Comparison of ENCODE assay signal across 15 mouse cellular contexts in genomic region chr1:173490812-173491480, GRCm38 (mm10). TPM values are rescaled to one million over a fixed set of nuclear protein-coding genes. Genes with fewer than 3 reads are reported as not detected.
DNase-seq lines count a peak whose midpoint lies in the region; ATAC-seq and TF ChIP-seq lines count a peak whose summit lies in the region.
"Not testable (repeated sequence)": the region's sequence is repeated elsewhere in the genome, so short reads cannot be mapped to it uniquely, and the experiment has no call there.
"Had no signal": no experiment of that assay in that cellular context is flagged by ENCODE, and none has a peak within 500 bp of the region (broad histone marks: within the 10 kb centered on the region; RNA-seq: fewer than 3 reads in every experiment).

Gene Ifi206 (minus strand): TSS chr1:173491041.

- not testable (repeated sequence) for TF ChIP-seq EP300 in liver, postnatal 0 days (IDR thresholded peaks at IDR 0.05; ENCODE audit: low read depth)

- not testable (repeated sequence) for TF ChIP-seq CTCF in liver, postnatal 0 days (IDR thresholded peaks at IDR 0.05; ENCODE audit: low read depth); spleen, adult 2 months (IDR thresholded peaks at IDR 0.05; ENCODE audit: extremely low read depth, insufficient read depth, insufficient read length, insufficient replicate concordance)

- not testable (repeated sequence) for H3K4me2 ChIP-seq in liver, postnatal 0 days (ENCODE audit: low read depth, low read length)

- WGBS in liver, postnatal 0 days (ENCODE audit: insufficient replicate concordance): 37% methylated on average over 3 of the region's 3 CpGs
- 4% methylated on average over 3 of the region's 3 CpGs for whole genome bisulfite sequencing in spleen, adult 2 months

- not testable (repeated sequence) for H3K27me3 ChIP-seq in liver, postnatal 0 days (ENCODE audit: insufficient read depth, low read length); spleen, adult 2 months (ENCODE audit: control insufficient read depth, insufficient read depth, low read length)

- not testable (repeated sequence) for H3K4me1 ChIP-seq in liver, postnatal 0 days (ENCODE audit: insufficient read depth); spleen, adult 2 months (ENCODE audit: control insufficient read depth, insufficient read depth, insufficient read length)

- H3K9ac ChIP-seq in liver, postnatal 0 days (replicated peaks): not testable (repeated sequence)

- peak; percentile 94 for ATAC-seq in activated CD4-positive, CD25-positive, alpha-beta regulatory T cell, adult 4 months
- ATAC-seq in hematopoietic stem cell, adult 5-6 weeks (replicated peaks in 1 of 2; ENCODE audit: insufficient read depth in 1 of 2, low FRiP score in 2 of 2, low TSS enrichment in 1 of 2, low read depth in 1 of 2, poor library complexity in 2 of 2, severe bottlenecking in 2 of 2): peak; percentile 64 to 93
- ATAC-seq in liver, postnatal 0 days: peak; percentile 67
- peak; percentile 42; the same call in 1 of the 2 replicates for ATAC-seq in megakaryocyte progenitor cell, adult 5-6 weeks (replicated peaks; ENCODE audit: poor library complexity)

- H3K36me3 ChIP-seq in liver, postnatal 0 days (replicated peaks; ENCODE audit: insufficient read depth, low read length); spleen, adult 2 months (ENCODE audit: control insufficient read depth, insufficient read depth, low read length): not testable (repeated sequence)

- DNase-seq in CD4-positive, CD25-positive, alpha-beta regulatory T cell, adult 2 months (ENCODE audit: low read depth, low spot score): peak; percentile 63
- not testable (repeated sequence) for DNase-seq in liver, postnatal 0 days
- peak; percentile 29 to 58 for DNase-seq in spleen, adult 2 months (ENCODE audit: low read depth in 1 of 2, low spot score in 2 of 2)
- DNase-seq in thymus, postnatal 14 days: peak; percentile 36

- not testable (repeated sequence) for H3K9me3 ChIP-seq in liver, postnatal 0 days (ENCODE audit: low read length)

- H3K4me3 ChIP-seq in liver, postnatal 0 days (ENCODE audit: low read depth, low read length): not testable (repeated sequence)
- peak within 1 kb of the TSS; percentile 53 for H3K4me3 ChIP-seq in spleen, adult 2 months (ENCODE audit: extremely low read depth, insufficient read depth, insufficient read length)

- not testable (repeated sequence) for H3K27ac ChIP-seq in liver, postnatal 0 days (ENCODE audit: low read depth)
- H3K27ac ChIP-seq in spleen, adult 2 months (ENCODE audit: insufficient read depth, low read length): peak within 1 kb of the TSS; percentile 88

- peak; percentile 18; the same call in 1 of the 2 replicates for TF ChIP-seq POLR2A in spleen, adult 2 months (IDR thresholded peaks at IDR 0.05; ENCODE audit: low read depth, low read length)

RNA-seq across cellular contexts. Expression of gene Ifi206, which starts in this region (rescaled TPM):
- polyA plus RNA-seq in activated CD4-positive, CD25-positive, alpha-beta regulatory T cell, adult 4 months (2017; shearing (Covaris generic)): 10 to 100 TPM; 70.9 to 95.8 TPM
- 3.3 and 5.6 TPM in 2 replicates for total RNA-seq in hematopoietic stem cell, adult 5-6 weeks (2017)
- polyA plus RNA-seq in liver, postnatal 0 days (2015; fragmentation: Nextera tagmentation; extraction: Ambion mirVana): 0.33 and 0.65 TPM in 2 replicates
- 0.20 and 0.25 TPM in 2 replicates for total RNA-seq in megakaryocyte progenitor cell, adult 5-6 weeks (2015)
- 0.07 and 0.17 TPM in 2 replicates for total RNA-seq in megakaryocyte progenitor cell, adult 5-6 weeks (2017)
- polyA plus RNA-seq in spleen, adult 2 months (2012; rRNA removed): 15.2 and 26.7 TPM in 2 replicates
- total RNA-seq: gastrocnemius, postnatal 10 days; layer of hippocampus, postnatal 36 days; left cerebral cortex, postnatal 4 days had no signal
- polyA plus RNA-seq: embryonic facial prominence, embryonic 11.5 days; forebrain, embryonic 13.5 days; hindbrain, embryonic 11.5 days; midbrain, embryonic 13.5 days; neural tube, embryonic 15.5 days had no signal

Comparison
In these comparisons a context has a peak if more than half of its experiments do, and no peak if none do; other contexts are left out.
1. Peak in ATAC-seq in liver, postnatal 0 days; RNA of the gene not detected or under 1 TPM.
2. Peak in ATAC-seq in megakaryocyte progenitor cell, adult 5-6 weeks; RNA of the gene not detected or under 1 TPM.
3. ATAC-seq: peak in every context shown above with its lines; median percentile 94 in activated CD4-positive, CD25-positive, alpha-beta regulatory T cell, adult 4 months; 78 in hematopoietic stem cell, adult 5-6 weeks; 67 in liver, postnatal 0 days; 42 in megakaryocyte progenitor cell, adult 5-6 weeks.